Mouse (Mus musculus): Measurements from ENCODE around the gene Slit3. TPM values are rescaled to one million over a fixed set of nuclear protein-coding genes. Genes with fewer than 3 reads are reported as not detected.

Slit3 gene
- polyA plus RNA-seq, 1 experiment from 2014 or later = 11.1 TPM

DNA sequence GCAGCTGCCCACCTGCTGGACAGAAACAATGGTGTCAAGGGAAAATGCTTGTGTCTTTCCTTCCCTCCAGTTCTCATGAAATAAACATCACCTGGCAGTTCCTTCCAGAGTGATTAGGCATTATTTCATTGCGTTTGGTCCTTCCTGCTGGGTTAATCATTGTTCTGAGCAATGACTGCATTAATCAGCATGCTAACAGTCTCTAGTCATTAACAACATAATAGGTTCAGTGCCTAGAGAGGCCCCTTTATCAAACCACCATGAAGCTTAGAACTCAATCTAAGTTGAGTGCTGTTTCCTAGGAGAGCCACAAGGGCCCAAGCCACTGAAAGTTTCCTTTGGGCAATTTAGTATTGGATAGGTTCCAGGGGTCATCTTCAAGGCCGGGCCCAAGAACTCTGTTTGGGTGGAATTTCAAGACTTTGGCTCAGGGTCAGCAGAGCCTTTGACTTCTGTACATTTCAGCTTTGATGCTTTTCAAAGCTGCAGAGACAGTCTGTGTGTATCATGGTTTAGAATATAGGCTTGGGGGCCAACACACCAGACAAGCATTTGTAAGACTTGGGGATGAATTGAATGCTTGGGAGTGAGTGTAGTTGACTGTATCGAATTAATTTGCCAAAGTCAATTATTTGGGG lies 174.3 kb downstream of the Slit3 start:
- Histone ChIP-seq H3K4me3 (ENCODE audit: low read depth, low read length) (no peak overlapping the region), H3K4me1 (ENCODE audit: control insufficient read depth, insufficient read depth, low read length) (no peaks in the 10 kb centered on the region), H3K27ac (ENCODE audit: low read depth, low read length) (no peak overlapping the region), H3K9ac (ENCODE audit: low read length) (no peak overlapping the region), H3K27me3 (ENCODE audit: control insufficient read depth, insufficient read depth, low read length) (no peaks in the 10 kb centered on the region; the same call in 1 of the 2 replicates), H3K9me3 (ENCODE audit: control insufficient read depth, low read length) (no peaks in the 10 kb centered on the region), H3K4me2 (no peak overlapping the region), H3K36me3 (ENCODE audit: control insufficient read depth, insufficient read depth, low read length) (no peaks in the 10 kb centered on the region)
- no peak for ATAC-seq (ENCODE audit: low FRiP score)
- DNase-seq (ENCODE audit: low spot score, missing footprints) = no peak
- 52% methylated on average over 3 of the region's 3 CpGs for WGBS

DNA sequence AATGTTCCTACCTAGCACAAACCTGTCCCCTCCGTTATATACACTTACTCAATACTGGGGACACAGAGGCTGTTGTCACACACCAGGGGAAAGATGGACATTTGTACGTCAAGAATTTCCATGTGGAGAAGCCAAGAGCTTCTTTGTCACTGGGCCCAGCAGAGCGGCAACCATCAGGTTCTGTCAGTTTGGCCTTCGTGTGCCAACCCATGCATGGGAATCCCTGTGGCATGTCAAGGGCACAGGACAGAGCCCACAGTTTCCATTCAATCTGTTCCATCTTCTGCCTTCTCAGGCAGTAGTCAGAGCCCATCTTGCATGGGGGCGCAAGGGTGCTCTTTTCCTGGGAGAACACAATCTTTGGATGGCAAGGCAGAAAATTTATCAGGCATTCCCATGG lies 175.8 kb downstream of the Slit3 start:
- ATAC-seq (ENCODE audit: low FRiP score) = no peak
- no peaks in the 10 kb centered on the region; the same call in 1 of the 2 replicates for H3K27me3 ChIP-seq (ENCODE audit: control insufficient read depth, insufficient read depth, low read length)
- 92% methylated on average over 5 of the region's 5 CpGs for WGBS

DNA sequence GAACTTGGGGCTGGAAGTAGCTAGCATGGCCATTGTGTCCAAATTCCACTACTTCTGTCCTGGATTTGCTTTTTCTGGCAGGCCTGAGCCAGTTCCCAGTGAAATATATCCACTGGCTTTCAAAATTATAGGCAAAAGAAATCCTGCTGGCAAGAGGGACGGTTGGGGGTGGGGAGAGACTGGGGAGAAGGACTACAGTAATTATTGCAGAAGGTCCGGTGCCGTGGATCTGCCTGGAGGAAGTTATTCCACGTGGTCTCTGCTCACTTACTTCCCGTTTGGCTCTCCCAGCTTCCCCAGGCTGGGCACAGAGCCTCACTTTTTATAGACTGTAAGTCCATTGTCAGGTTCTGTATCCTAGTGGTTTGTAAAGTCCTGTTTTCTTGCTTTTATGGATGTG lies 176.3 kb downstream of the Slit3 start:
- Histone ChIP-seq H3K9me3 (ENCODE audit: control insufficient read depth, low read length) (no peaks in the 10 kb centered on the region), H3K4me2 (no peak overlapping the region), H3K4me1 (ENCODE audit: control insufficient read depth, insufficient read depth, low read length) (no peaks in the 10 kb centered on the region), H3K36me3 (ENCODE audit: control insufficient read depth, insufficient read depth, low read length) (no peaks in the 10 kb centered on the region), H3K27me3 (ENCODE audit: control insufficient read depth, insufficient read depth, low read length) (no peaks in the 10 kb centered on the region; the same call in 1 of the 2 replicates), H3K4me3 (ENCODE audit: low read depth, low read length) (no peak overlapping the region), H3K27ac (ENCODE audit: low read depth, low read length) (no peak overlapping the region), H3K9ac (ENCODE audit: low read length) (no peak overlapping the region)
- 75% methylated on average over 5 of the region's 5 CpGs for WGBS
- DNase-seq (ENCODE audit: low spot score, missing footprints) (no peak), ATAC-seq (ENCODE audit: low FRiP score) (no peak)

More for the DNA sequence above, 175.8 kb downstream of the Slit3 start:
- no peaks in the 10 kb centered on the region for H3K9me3 ChIP-seq (ENCODE audit: control insufficient read depth, low read length)
- no peak overlapping the region for H3K4me2 ChIP-seq
- DNase-seq (ENCODE audit: low spot score, missing footprints) = no peak
- H3K36me3 ChIP-seq (ENCODE audit: control insufficient read depth, insufficient read depth, low read length) = no peaks in the 10 kb centered on the region
- no peak overlapping the region for H3K4me3 ChIP-seq (ENCODE audit: low read depth, low read length)
- H3K9ac ChIP-seq (ENCODE audit: low read length) = no peak overlapping the region
- no peak overlapping the region for H3K27ac ChIP-seq (ENCODE audit: low read depth, low read length)
- no peaks in the 10 kb centered on the region for H3K4me1 ChIP-seq (ENCODE audit: control insufficient read depth, insufficient read depth, low read length)

DNA sequence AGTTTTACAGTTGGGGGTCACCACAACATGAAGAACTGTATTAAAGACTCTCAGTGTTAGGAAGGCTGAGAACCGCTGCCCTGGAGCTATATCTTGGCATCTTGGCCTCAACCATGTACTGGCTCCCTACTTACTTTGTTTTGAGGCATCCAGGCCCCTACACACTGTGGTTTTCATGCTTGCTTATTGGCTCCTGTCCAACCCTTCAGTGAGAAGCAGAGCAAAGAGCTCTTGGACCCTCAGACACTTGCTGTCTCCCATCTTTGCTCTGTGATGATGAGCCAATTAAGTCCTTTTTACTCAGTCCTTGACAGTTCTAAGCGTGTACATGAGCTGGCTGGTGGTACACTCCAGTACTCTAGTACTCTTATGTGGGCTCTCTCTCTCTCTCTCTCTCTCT lies 177.5 kb downstream of the Slit3 start:
- H3K9me3 ChIP-seq (ENCODE audit: control insufficient read depth, low read length) = no peaks in the 10 kb centered on the region
- DNase-seq (ENCODE audit: low spot score, missing footprints) = no peak

DNA sequence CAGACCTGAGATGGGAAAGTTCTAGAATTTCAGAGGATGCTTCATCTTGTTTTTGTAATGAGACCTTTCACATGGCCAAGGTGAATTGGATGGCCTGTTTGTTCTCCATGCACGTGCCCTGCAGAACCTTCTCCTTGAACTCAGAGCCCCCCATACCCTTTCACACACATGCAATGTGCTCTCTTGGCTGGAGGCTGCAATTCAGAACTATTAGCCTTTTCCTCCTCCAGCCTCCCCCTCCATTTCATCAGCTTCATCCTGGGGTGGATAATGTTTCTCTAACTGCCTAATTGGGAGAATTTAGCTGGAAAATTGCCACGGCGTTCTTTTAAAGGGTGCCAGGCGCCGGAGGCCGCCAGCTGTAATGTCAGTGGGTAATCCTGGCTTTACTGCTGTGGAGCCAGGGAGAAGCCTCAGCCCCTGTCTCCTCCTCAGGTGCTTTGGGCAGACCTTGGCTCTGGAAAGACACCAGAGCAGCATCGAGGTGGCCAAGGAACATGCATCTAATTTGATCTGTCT lies 178.9 kb downstream of the Slit3 start:
- 89% methylated on average over 7 of the region's 7 CpGs for WGBS
- Histone ChIP-seq H3K36me3 (ENCODE audit: control insufficient read depth, insufficient read depth, low read length) (no peaks in the 10 kb centered on the region), H3K27ac (ENCODE audit: low read depth, low read length) (no peak overlapping the region), H3K4me1 (ENCODE audit: control insufficient read depth, insufficient read depth, low read length) (no peaks in the 10 kb centered on the region), H3K4me3 (ENCODE audit: low read depth, low read length) (no peak overlapping the region), H3K27me3 (ENCODE audit: control insufficient read depth, insufficient read depth, low read length) (peaks cover 3% of the 10 kb centered on the region; the same call in 1 of the 2 replicates), H3K9ac (ENCODE audit: low read length) (no peak overlapping the region), H3K4me2 (no peak overlapping the region), H3K9me3 (ENCODE audit: control insufficient read depth, low read length) (no peaks in the 10 kb centered on the region)
- DNase-seq (ENCODE audit: low spot score, missing footprints) (no peak), ATAC-seq (ENCODE audit: low FRiP score) (no peak)

More for the DNA sequence above, 177.5 kb downstream of the Slit3 start:
- Histone ChIP-seq H3K27me3 (ENCODE audit: control insufficient read depth, insufficient read depth, low read length) (no peaks in the 10 kb centered on the region; the same call in 1 of the 2 replicates), H3K36me3 (ENCODE audit: control insufficient read depth, insufficient read depth, low read length) (no peaks in the 10 kb centered on the region), H3K4me1 (ENCODE audit: control insufficient read depth, insufficient read depth, low read length) (no peaks in the 10 kb centered on the region), H3K9ac (ENCODE audit: low read length) (no peak overlapping the region), H3K4me3 (ENCODE audit: low read depth, low read length) (no peak overlapping the region), H3K4me2 (no peak overlapping the region), H3K27ac (ENCODE audit: low read depth, low read length) (no peak overlapping the region)
- WGBS = 87% methylated on average over 2 of the region's 2 CpGs
- no peak for ATAC-seq (ENCODE audit: low FRiP score)

DNA sequence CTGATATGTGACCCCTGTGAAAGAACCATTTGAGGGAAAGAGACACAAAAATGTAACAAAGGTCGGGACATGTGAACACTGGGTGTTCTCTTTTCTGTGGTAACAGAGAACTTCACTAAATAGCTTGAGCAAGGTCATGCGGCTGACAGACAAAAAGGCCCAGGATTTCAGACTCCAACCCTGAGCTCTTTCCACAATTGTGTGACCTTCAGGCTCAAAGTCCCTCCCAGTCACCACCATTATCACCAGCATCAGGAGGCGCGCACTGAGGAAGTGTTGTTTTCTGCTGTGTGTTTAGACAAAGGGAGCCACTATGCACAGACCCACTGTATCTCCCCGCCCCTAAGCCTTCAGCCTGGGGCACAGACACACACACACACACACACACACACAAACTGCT lies 181.2 kb downstream of the Slit3 start:
- H3K9ac ChIP-seq (ENCODE audit: low read length) = no peak overlapping the region
- no peak overlapping the region for H3K4me2 ChIP-seq
- no peaks in the 10 kb centered on the region for H3K36me3 ChIP-seq (ENCODE audit: control insufficient read depth, insufficient read depth, low read length)
- no peak overlapping the region for H3K4me3 ChIP-seq (ENCODE audit: low read depth, low read length)
- H3K4me1 ChIP-seq (ENCODE audit: control insufficient read depth, insufficient read depth, low read length) = no peaks in the 10 kb centered on the region
- WGBS = 87% methylated on average over 5 of the region's 5 CpGs
- peaks cover 6% of the 10 kb centered on the region; the same call in 1 of the 2 replicates for H3K27me3 ChIP-seq (ENCODE audit: control insufficient read depth, insufficient read depth, low read length)
- no peaks in the 10 kb centered on the region for H3K9me3 ChIP-seq (ENCODE audit: control insufficient read depth, low read length)
- H3K27ac ChIP-seq (ENCODE audit: low read depth, low read length) = no peak overlapping the region
- ATAC-seq (ENCODE audit: low FRiP score) (no peak), DNase-seq (ENCODE audit: low spot score, missing footprints) (no peak)

DNA sequence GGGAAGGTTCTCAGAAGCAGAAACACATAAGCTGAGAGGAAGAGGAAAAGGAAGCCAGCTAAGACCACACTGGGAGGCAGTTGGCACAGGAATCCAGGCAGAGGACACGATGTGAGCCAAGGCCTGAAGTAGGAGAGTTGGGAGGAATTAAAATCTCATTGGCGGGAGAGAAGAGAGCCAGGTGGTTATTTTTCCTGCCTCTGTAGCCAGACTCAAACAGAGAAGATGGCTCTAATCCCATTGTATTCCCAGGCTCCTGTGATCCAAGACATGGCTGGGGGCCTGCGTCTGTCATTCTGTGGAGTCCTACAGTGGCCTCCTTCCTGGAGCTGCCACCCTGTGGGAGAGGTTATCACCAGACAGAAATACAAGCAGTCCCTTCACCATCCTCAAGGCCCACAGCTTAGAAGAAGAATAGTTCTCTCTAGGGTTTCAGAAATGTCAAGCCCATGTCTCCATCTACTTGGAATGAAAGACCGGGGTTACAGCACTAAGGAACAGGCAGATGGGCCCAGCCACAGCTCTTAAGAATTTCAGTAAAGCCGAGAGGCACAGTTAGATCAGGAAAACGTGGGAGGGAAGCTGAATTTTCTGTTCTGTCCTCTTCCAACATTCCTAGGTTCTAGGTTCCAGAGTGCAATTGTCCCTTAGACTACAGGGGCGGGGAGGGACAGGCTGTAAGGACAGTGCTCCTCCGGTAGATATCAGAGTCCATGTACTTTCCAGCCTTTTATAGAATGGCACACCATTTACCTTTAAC lies 183.4 kb downstream of the Slit3 start:
- no peaks in the 10 kb centered on the region; the same call in 1 of the 2 replicates for H3K9me3 ChIP-seq (ENCODE audit: control insufficient read depth, low read length)
- DNase-seq (ENCODE audit: low spot score, missing footprints) (no peak), ATAC-seq (ENCODE audit: low FRiP score) (no peak)
- H3K4me2 ChIP-seq = no peak overlapping the region
- H3K27ac ChIP-seq (ENCODE audit: low read depth, low read length) = no peak overlapping the region
- H3K4me1 ChIP-seq (ENCODE audit: control insufficient read depth, insufficient read depth, low read length) = no peaks in the 10 kb centered on the region
- H3K9ac ChIP-seq (ENCODE audit: low read length) = no peak overlapping the region
- 79% methylated on average over 8 of the region's 8 CpGs for WGBS
- peaks cover 10% of the 10 kb centered on the region for H3K27me3 ChIP-seq (ENCODE audit: control insufficient read depth, insufficient read depth, low read length)
- no peak overlapping the region for H3K4me3 ChIP-seq (ENCODE audit: low read depth, low read length)
- H3K36me3 ChIP-seq (ENCODE audit: control insufficient read depth, insufficient read depth, low read length) = no peaks in the 10 kb centered on the region

DNA sequence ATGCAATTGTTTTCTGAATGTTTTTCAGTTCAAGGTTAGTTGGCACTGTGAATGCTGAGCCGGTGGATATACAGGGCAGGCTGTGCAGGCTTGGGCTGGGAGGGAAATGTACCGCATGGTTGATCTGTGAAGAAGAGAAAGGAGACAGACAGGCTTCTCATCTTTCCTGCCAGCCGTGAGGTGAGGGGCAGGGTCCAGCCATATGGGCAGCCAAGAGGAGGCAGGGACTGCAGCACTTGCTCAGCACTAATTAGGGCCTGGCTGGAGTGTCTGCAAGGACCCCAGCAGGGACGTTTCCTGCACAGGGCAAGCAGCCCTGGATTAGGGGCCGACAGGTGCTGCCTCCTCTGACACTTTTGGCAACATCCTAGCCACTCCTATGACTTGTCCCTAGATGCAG lies 184.1 kb downstream of the Slit3 start:
- Histone ChIP-seq H3K36me3 (ENCODE audit: control insufficient read depth, insufficient read depth, low read length) (no peaks in the 10 kb centered on the region), H3K4me2 (no peak overlapping the region), H3K4me3 (ENCODE audit: low read depth, low read length) (no peak overlapping the region), H3K9ac (ENCODE audit: low read length) (no peak overlapping the region), H3K27ac (ENCODE audit: low read depth, low read length) (no peak overlapping the region), H3K4me1 (ENCODE audit: control insufficient read depth, insufficient read depth, low read length) (no peaks in the 10 kb centered on the region), H3K9me3 (ENCODE audit: control insufficient read depth, low read length) (no peaks in the 10 kb centered on the region; the same call in 1 of the 2 replicates), H3K27me3 (ENCODE audit: control insufficient read depth, insufficient read depth, low read length) (peaks cover 15% of the 10 kb centered on the region)
- WGBS = 71% methylated on average over 5 of the region's 5 CpGs
- DNase-seq (ENCODE audit: low spot score, missing footprints) (no peak), ATAC-seq (ENCODE audit: low FRiP score) (no peak)

DNA sequence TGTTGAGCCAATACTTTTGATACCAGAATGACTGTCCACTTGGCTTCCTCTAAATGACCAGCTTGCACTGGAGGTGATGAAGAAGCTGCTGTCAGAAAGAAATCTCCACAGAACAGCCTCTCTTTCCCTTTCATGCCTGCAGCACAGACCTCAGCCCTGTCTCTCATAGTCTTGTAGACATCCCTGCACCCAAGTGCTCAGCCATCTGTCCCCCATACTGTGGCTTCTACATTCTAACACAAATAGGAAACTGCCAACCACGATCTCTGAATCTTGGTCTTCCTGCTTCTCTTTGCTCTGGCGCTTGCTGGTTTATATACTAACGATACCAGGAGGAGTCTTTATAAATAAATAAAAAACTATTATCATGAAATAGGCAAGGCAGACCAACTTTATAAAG lies 184.9 kb downstream of the Slit3 start:
- H3K9me3 ChIP-seq (ENCODE audit: control insufficient read depth, low read length) = no peaks in the 10 kb centered on the region; the same call in 1 of the 2 replicates
- H3K27ac ChIP-seq (ENCODE audit: low read depth, low read length) = no peak overlapping the region
- H3K4me3 ChIP-seq (ENCODE audit: low read depth, low read length) = no peak overlapping the region
- WGBS = 91% methylated on average over 3 of the region's 3 CpGs
- H3K4me2 ChIP-seq = no peak overlapping the region
- no peak overlapping the region for H3K9ac ChIP-seq (ENCODE audit: low read length)
- no peaks in the 10 kb centered on the region for H3K4me1 ChIP-seq (ENCODE audit: control insufficient read depth, insufficient read depth, low read length)
- H3K36me3 ChIP-seq (ENCODE audit: control insufficient read depth, insufficient read depth, low read length) = no peaks in the 10 kb centered on the region
- peaks cover 20% of the 10 kb centered on the region for H3K27me3 ChIP-seq (ENCODE audit: control insufficient read depth, insufficient read depth, low read length)
- no peak for DNase-seq (ENCODE audit: low spot score, missing footprints)
- no peak for ATAC-seq (ENCODE audit: low FRiP score)

Measured in midbrain, embryonic 11.5 days (tissue).